Mouse (Mus musculus) fat pad, adult 2 months (tissue): Measurements from ENCODE around the gene Olfr1497.
"Not testable (repeated sequence)": the region's sequence is repeated elsewhere in the genome, so short reads cannot be mapped to it uniquely, and the experiment has no call there.

Experiments used
- DNase-seq: peaks from one replicate; pipeline ENCODE4 v3.0.0-alpha.2; 2011; ENCODE audit warnings: low read depth, low spot score; ENCODE audit errors: extremely low read depth

Olfr1497 gene

DNA sequence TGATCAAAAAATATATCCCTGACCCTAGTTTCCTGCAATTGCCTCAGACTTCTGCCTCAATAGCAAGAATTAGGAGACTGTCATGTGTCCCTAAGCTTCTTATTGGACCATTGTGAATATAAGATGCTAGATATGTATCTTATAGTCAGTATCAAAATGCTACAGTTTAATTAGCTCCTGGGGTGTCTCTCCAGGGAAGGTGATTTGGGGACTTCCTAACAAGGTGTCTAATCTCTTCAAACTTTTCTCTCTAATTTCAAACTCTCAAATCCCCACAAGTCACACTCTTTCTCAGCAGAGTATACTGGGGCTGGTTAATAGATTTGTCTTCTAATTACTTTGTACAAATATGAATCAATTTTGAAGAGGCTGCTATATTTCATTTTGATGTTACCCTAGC lies at the start of gene Olfr1497:
TSS of gene Olfr1497 (minus strand) at position 101 of the 400 bp plus-strand sequence.
- DNase-seq: no peak

DNA sequence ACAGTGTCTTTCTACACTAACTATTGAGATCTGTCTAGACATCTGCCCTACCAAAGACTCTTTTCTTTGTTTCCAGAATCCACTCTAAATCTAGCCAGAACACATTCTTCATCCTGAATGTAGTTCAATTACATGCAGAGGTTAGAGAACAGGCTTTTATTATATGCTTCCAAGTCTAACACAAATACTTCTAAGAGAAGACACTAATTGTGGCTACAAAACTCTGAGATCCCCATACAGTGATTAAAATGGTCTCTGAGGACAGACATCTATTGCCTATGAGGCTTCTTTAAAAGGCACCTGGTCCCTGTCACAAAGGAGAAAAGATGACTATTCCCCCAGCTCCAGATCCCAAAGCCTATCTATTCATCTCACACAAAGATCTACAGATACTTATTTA lies 32.4 kb upstream of the Olfr1497 start, which contains the start of gene Olfr1500:
TSS of gene Olfr1500 (minus strand) at position 101 of the 400 bp plus-strand sequence.
- no peak for DNase-seq

- DNase-seq: no peak
These were observed 30.4 kb upstream of the Olfr1497 start for GRCm38 (mm10) chr19:13828447-13828846.

DNA sequence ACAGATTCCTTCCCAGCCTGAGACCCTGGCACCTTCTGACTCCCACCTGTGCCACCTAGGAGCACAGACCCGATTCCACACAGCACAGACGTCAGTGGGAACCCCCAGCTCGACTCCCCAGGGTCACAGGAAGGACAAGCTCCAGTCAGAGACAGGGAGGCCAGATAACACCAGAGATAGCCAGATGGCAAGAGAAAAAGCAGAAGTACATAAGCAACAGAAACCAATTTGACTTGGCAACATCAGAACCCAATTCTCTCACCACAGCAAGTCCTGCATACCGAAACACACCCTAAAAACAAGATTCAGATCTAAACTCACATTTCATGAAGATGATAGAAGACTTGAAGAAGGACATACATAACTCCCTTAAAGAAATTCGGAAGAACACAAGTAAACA lies 22.8 kb upstream of the Olfr1497 start:
- DNase-seq: no peak

GRCm38 (mm10) chr19:13819347-13819746 lies 21.3 kb upstream of the Olfr1497 start, which contains the start of gene Olfr1499:
TSS of gene Olfr1499 (minus strand) at chr19:13819447.
- DNase-seq: no peak

DNA sequence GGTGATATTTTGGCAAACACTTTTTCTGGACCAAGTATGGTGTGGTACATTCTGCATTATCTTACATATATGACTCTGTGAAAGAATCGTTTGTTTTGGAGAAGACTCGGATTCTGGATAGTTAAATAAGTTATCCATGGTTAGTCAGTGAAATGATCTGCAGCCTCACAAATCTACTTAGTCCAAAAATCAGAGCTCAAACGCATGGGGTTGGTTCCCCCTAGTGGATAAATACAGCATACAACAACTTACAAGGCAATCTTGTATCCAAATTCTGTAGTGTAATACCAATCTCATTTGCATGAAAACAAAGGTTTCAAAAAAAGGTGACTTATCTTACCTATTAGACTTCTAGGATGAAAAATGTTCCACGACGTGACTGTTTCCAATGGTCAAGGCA lies 20.8 kb upstream of the Olfr1497 start:
- DNase-seq: no peak

- DNase-seq: no peak
These were observed 14.8 kb upstream of the Olfr1497 start for GRCm38 (mm10) chr19:13812823-13813222.

DNA sequence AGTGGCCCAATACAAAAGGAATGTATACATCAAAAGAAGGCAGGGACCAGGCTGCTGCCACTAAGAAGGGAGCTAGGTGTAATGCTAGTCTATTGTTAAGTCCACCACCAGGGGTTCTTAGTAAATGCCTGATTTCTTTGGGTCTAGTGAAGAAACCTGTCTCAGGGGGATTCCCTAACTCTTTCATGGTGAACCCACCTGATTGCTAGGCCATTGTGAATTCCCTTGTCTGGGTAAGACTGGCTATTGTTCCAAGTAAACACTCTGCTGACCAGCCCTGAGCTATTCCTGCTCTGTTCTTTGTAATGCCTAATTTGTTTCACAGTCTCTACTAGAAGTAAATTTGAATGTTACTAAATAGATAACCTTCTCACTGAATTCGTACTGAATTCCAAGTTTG lies 7.5 kb upstream of the Olfr1497 start:
- not testable (repeated sequence) for DNase-seq

GRCm38 (mm10) chr19:13777578-13777977 lies 20.4 kb downstream of the Olfr1497 start, which contains the start of gene Olfr1496:
TSS of gene Olfr1496 (plus strand) at chr19:13777878.
- no peak for DNase-seq

DNA sequence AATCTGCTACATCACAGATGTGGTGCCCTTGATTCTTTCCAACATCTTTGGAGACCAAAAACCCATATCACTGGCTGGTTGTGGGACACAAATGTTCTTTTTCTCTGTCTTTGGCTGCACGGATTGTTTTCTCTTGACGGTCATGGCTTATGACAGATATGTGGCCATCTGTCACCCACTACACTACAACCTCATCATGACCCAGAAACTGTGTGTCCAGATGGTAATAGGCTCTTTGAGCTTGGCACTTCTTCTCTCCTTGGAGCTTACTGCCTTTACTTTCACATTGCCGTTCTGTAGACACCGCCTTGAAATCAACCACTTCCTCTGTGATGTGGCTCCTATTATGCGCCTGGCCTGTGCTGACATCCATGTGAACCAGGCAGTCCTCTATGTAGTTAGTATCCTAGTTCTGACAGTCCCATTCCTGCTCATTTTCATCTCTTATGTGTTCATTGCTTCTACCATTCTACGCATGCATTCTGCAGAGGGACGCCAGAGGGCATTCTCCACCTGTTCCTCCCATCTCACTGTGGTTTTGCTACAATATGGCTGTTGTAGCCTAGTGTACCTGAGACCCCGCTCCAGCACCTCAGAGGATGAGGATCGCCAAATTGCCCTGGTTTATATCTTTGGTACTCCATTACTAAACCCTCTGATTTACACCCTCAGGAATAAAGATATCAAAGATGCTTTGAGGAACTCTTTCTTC lies 29.3 kb downstream of the Olfr1497 start:
- DNase-seq: no peak

DNA sequence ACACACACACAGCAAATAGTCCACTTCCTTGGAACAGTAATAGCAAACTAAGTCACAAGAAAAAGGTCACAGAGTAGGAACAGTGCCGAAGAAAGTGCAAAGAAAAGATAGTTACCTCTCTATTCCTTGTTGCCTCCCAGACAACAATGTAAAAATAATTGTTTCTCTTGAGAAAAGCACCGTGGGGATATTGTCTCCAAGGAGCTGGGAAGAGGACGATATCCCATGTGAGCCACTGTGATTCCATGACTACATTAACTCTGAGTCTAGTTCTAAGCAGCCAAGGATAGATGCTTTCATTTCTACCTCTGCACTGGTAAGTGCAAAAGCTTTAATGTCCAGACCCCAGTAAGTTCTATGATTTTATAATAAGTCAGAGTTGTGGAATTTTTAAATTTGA lies 33.7 kb downstream of the Olfr1497 start, which contains the start of gene Olfr1495:
TSS of gene Olfr1495 (plus strand) at position 301 of the 400 bp plus-strand sequence.
- DNase-seq: no peak

DNA sequence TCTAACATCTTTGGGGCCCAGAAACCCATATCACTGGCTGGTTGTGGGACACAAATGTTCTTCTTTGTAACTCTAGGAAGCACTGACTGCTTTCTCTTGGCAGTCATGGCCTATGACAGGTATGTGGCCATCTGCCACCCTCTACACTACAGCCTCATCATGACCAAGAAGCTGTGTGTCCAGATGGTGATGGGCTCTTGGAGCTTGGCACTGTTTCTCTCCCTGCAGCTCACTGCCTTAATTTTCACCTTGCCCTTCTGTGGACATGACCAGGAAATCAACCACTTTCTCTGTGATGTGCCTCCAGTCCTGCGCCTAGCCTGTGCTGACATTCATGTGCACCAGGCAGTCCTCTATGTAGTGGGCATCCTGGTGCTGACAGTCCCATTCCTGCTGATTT lies 48.6 kb downstream of the Olfr1497 start:
- no peak for DNase-seq
